Mouse (Mus musculus) forebrain, embryonic 11.5 days (tissue): Measurements from ENCODE around the gene Ccl25. TPM values are rescaled to one million over a fixed set of nuclear protein-coding genes. Genes with fewer than 3 reads are reported as not detected.

ENCODE experiments used
- polyA plus RNA-seq: library from polyadenylated mRNA; unstranded; fragments of >200 nt; fragmentation: Nextera tagmentation; extraction: Ambion mirVana; gene quantifications from 2 replicates; pipeline ENCODE4 v1.2.1, GENCODE M21; 2014

Gene Ccl25
- polyA plus RNA-seq, 1 experiment from 2014 or later, result 24.6 TPM

Other genes starting within 250 kb of the Ccl25 start
- not detected in 2 replicates for gene Cd209f, start 219.4 kb upstream of the Ccl25 start, polyA plus RNA-seq
- not detected in 2 replicates for gene Cd209g, start 191.1 kb upstream of the Ccl25 start, polyA plus RNA-seq
- 32.6 and 32.8 TPM in 2 replicates for gene Evi5l, start 158.6 kb upstream of the Ccl25 start, polyA plus RNA-seq
- gene Prr36, start 107.8 kb upstream of the Ccl25 start, polyA plus RNA-seq, result 42.8 and 47.3 TPM in 2 replicates
- gene Lrrc8e, start 98.4 kb upstream of the Ccl25 start, polyA plus RNA-seq, result 0.20 and 0.21 TPM in 2 replicates
- 14.1 and 19.5 TPM in 2 replicates for gene Map2k7, start 86.5 kb upstream of the Ccl25 start, polyA plus RNA-seq
- gene Gm49320, start 86.3 kb upstream of the Ccl25 start, polyA plus RNA-seq, result 0.88 and 0.90 TPM in 2 replicates
- gene Tgfbr3l, start 77.0 kb upstream of the Ccl25 start, polyA plus RNA-seq, result 3.3 and 4.0 TPM in 2 replicates
- 64.4 and 77.5 TPM in 2 replicates for gene Snapc2, start 72.1 kb upstream of the Ccl25 start, polyA plus RNA-seq
- 153 and 167 TPM in 2 replicates for gene Ctxn1, start 65.9 kb upstream of the Ccl25 start, polyA plus RNA-seq
- gene Timm44, start 49.3 kb upstream of the Ccl25 start, polyA plus RNA-seq, result 67.0 and 75.3 TPM in 2 replicates
- gene Elavl1, start 203 bp downstream of the Ccl25 start, polyA plus RNA-seq, result 371 and 394 TPM in 2 replicates
- 17.0 and 22.6 TPM in 2 replicates for gene Cers4, start 167.8 kb downstream of the Ccl25 start, polyA plus RNA-seq